Mouse (Mus musculus) heart, adult 2 months (tissue): ENCODE data around the gene Celsr3.

Source experiments
- CTCF ChIP-seq: fragments of 200-600 bp; IDR thresholded peaks from 2 replicates; pipeline ENCODE4 v1.8.1; 2022; ENCODE audit warnings: antibody characterized with exemption, mild to moderate bottlenecking, moderate library complexity
- EP300 ChIP-seq: fragments of 200-500 bp; IDR thresholded peaks from 2 replicates; pipeline ENCODE4 v1.6.1; 2011; ENCODE audit warnings: low read depth, low read length, control low read depth; ENCODE audit not compliant: insufficient read depth
- POLR2A ChIP-seq: fragments of 200-500 bp; IDR thresholded peaks from 2 replicates; pipeline ENCODE4 v1.6.1; 2011; ENCODE audit warnings: mild to moderate bottlenecking, low read depth, low read length, control low read depth; ENCODE audit not compliant: insufficient read depth

DNA sequence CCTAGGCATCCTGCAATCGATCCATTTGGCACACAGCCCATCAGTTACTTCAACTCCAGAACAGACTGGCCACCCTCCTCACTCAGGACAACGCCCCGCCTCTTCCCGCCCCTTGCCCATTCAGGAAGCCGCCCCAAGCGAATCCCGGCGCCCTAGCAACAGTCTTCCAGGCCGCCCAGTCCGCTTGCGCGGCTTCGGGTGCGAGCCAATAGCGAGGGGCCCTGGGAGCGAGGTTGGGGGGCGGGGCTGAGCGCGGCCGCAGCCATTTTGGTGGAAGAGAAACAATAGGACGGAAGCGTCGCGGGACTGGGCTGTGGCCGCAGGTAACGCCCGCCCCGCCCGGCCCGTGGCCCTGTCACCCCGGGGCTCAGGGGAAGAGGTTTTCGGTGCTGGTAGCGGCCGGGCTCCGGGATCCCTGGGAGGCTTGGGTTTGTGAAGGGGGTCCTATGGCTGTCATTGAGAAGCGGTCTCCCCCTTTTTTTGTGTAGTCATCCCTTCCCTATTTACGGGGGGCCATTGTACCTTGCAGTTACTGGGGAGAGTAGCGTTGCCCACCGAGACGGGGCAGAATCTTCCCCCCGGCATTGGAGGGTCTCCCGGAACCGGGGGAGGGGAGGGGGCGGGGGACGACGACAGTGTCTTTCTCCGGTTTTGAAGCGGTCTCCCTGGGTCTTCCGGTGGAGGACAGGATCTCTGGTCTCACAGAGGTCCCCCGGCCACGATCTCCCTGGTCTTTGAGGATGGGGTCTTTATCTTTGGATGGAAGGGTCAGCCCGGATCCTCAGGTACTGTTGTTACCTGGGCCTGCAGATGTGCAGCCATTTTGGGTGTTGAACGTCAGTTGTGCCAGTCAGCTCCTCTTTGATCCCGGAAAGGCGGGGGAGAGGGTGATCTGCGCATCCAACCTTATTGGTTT lies 42.3 kb upstream of the Celsr3 start, which contains the start of gene Ip6k2:
- TF ChIP-seq CTCF = no peak
- TF ChIP-seq POLR2A = peak; percentile 67
- TF ChIP-seq EP300 = 0 out of 2 replicates have a peak, but pooled peaks have one; percentile 29
